Mouse (Mus musculus) bone marrow macrophage, adult 2 months (primary cell): ENCODE measurements around the gene Sh3d19. TPM values are rescaled to one million over a fixed set of nuclear protein-coding genes. Genes with fewer than 3 reads are reported as not detected.

Experiments
- H3K27ac ChIP-seq: 2 replicates; pipeline ENCODE4 v1.5.1; 2012; ENCODE audit warnings: low read depth, low read length; ENCODE audit not compliant: insufficient read depth
- H3K4me1 ChIP-seq: 2 replicates; pipeline ENCODE4 v1.6.1; 2012; ENCODE audit warnings: low read length; ENCODE audit not compliant: control insufficient read depth, insufficient read depth
- H3K4me3 ChIP-seq: 2 replicates; pipeline ENCODE4 v1.5.1; 2012; ENCODE audit warnings: mild to moderate bottlenecking, low read length, moderate library complexity; ENCODE audit not compliant: insufficient read depth
- CTCF ChIP-seq: IDR thresholded peaks from 2 replicates; pipeline ENCODE4 v1.5.1; 2012; ENCODE audit warnings: low read depth, mild to moderate bottlenecking, low read length, moderate library complexity
- POLR2A ChIP-seq: IDR thresholded peaks from 2 replicates; pipeline ENCODE4 v1.6.1; 2012; ENCODE audit warnings: mild to moderate bottlenecking, low read depth, low read length, borderline replicate concordance
- polyA plus RNA-seq: library from polyadenylated mRNA; stranded (reverse); fragments of >200 nt; gene quantifications from 2 replicates; pipeline ENCODE4 v1.2.4, GENCODE M21; 2012; ENCODE audit not compliant: missing spikeins, insufficient read depth, insufficient read length

Gene Sh3d19
- polyA plus RNA-seq, 1 experiment: 6.1 TPM

GRCm38 (mm10) chr3:86040286-86041201 is 69.6 kb downstream of the Sh3d19 start:
- Histone ChIP-seq H3K4me1 (no peaks in the 10 kb centered on the region), H3K27ac (no peak overlapping the region), H3K4me3 (no peak overlapping the region)
- TF ChIP-seq CTCF (no peak), POLR2A (no peak)

- Histone ChIP-seq H3K27ac (no peak overlapping the region), H3K4me1 (no peaks in the 10 kb centered on the region)
- no peak for TF ChIP-seq CTCF
- TF ChIP-seq POLR2A: no peak
These were observed 76.9 kb downstream of the Sh3d19 start for GRCm38 (mm10) chr3:86047686-86048408.

DNA sequence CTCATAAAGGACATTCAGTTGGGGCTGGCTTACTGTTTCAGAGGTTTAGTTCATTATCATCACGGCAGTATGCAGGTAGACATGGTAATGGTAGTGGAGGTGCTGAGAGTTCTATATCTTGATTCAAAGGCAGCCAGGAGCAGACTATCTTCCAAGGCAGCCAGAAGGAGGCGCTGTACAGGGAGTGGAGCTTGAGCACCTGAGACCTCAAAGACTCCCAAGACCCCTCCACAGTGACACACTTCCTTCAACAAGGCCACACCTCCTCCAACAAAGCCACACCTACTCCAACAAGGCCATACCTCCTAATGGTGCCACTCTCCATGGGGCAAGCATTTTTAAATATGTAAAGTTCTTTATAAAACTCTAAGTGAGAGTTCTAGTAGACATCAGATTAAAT is 78.1 kb downstream of the Sh3d19 start:
- H3K4me3 ChIP-seq: no peak overlapping the region
- no peaks in the 10 kb centered on the region for H3K4me1 ChIP-seq
- TF ChIP-seq CTCF (no peak), POLR2A (no peak)
- H3K27ac ChIP-seq: no peak overlapping the region

More at GRCm38 (mm10) chr3:86047686-86048408, 76.9 kb downstream of the Sh3d19 start:
- H3K4me3 ChIP-seq: no peak overlapping the region

- Histone ChIP-seq H3K4me1 (no peaks in the 10 kb centered on the region), H3K4me3 (no peak overlapping the region), H3K27ac (no peak overlapping the region)
- TF ChIP-seq POLR2A (no peak), CTCF (no peak)
These were observed 85.8 kb downstream of the Sh3d19 start for GRCm38 (mm10) chr3:86056678-86057077.

DNA sequence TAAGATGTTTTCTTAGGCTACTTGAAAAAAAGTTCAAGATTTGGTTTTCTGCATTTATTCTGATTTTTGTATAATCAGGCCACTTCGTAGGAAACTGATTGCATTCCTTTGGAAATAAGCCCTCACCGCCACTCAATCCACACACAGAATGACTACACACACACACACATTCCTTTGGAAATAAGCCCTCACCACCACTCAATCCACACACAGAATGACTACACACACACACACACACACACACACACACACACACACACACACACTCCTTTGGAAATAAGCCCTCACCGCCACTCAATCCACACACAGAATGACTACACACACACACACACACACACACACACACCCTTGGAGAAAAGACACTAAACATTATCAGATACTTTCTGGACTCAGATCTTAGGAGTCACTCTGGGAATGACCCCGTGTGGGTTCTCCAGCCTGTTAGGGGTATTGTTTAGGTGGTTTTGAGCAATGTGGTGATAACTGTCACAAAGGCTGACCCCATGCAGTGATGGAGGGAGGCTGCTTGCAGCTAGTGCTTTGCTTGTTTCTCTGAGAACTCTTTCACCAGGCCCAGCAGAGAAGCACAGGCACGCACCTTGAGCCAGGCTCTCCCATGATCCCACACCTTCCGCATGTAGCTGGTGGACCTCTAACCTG is 86.7 kb downstream of the Sh3d19 start:
- no peak overlapping the region for H3K4me3 ChIP-seq
- H3K27ac ChIP-seq: no peak overlapping the region
- H3K4me1 ChIP-seq: no peaks in the 10 kb centered on the region
- no peak for TF ChIP-seq POLR2A
- no peak for TF ChIP-seq CTCF

DNA sequence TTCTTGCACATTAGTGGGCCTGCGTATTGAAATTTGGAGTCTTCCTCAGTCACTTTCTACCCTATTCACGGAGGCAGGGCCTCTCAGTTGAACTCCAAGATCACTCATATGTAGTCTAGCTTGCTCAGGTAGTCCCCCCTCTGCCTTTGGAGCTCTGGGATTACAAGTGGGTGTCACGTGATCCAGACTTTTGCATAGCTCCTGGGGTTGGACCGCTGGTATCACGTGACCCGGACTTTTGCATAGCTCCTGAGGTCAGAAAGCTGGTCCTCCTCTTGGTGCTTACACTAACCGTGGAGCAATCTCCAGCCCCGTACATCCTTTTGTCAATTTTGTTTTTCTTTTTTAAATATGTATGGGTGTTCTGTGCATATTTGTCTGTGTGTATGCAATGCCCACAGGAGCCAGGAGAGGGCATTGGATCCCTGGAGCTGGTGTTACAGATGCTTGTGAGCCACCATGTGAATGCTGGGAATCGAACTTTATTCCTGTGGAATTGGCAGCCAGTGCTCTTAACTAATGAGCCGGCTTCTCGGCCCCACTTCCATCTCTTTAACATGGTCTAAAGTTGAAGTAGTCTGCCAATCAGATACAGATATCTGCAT is 98.8 kb downstream of the Sh3d19 start:
- Histone ChIP-seq H3K27ac (no peak overlapping the region), H3K4me1 (no peaks in the 10 kb centered on the region), H3K4me3 (no peak overlapping the region)
- no peak for TF ChIP-seq CTCF
- TF ChIP-seq POLR2A: no peak

DNA sequence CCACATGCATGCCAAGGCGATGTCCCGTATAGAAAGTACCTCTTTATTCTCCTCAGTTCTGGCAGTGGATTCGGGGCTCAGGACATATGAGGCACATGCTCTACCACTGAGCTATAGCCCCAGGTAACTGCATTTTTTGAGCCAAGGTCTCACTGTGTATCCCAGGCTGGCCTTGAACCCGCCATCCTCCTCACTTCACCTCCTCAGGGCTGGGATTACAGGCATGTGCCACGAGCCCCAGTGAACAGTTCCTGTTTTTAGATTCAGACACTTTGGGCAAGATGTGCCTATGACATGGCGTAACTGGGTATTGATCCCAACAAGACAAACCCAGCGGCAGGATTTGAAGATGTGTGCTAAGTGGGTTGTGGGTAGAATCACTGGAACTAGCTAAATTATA is 99.9 kb downstream of the Sh3d19 start:
- Histone ChIP-seq H3K27ac (no peak overlapping the region), H3K4me3 (no peak overlapping the region), H3K4me1 (no peaks in the 10 kb centered on the region)
- no peak for TF ChIP-seq POLR2A
- TF ChIP-seq CTCF: no peak

GRCm38 (mm10) chr3:86072066-86072465 is 101.2 kb downstream of the Sh3d19 start:
- TF ChIP-seq POLR2A (no peak), CTCF (no peak)
- no peaks in the 10 kb centered on the region for H3K4me1 ChIP-seq
- H3K27ac ChIP-seq: no peak overlapping the region
- no peak overlapping the region for H3K4me3 ChIP-seq

DNA sequence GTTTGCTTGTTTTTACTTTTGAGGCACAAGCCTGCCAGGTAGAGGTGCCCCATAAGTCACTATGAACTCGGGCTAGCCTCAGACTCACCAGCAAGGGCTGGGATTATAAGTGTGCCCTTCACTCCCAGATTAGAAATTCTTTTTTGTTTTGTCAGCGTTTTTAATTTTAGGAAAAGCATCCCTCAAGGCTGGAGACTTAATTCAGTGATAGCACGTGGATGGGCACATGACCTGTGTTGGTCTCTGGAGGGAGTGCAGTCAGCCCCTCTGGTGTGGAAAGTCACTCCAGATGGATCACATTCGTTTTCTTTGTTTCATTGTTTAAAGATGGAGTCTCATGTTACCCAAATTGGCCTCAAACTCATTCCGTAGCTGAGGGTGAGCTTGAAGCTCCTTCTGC is 102.0 kb downstream of the Sh3d19 start:
- TF ChIP-seq POLR2A (no peak), CTCF (no peak)
- Histone ChIP-seq H3K27ac (no peak overlapping the region), H3K4me1 (no peaks in the 10 kb centered on the region), H3K4me3 (no peak overlapping the region)
